Mouse (Mus musculus) thymus, adult 2 months (tissue): ENCODE data around the gene Ap3d1.

Experiments used
- CTCF ChIP-seq: fragments of 200-500 bp; IDR thresholded peaks from 2 replicates; pipeline ENCODE4 v1.5.1; 2012; ENCODE audit warnings: mild to moderate bottlenecking, control low read depth, low read length, moderate library complexity, borderline replicate concordance; ENCODE audit not compliant: control insufficient read depth, poor library complexity, insufficient read depth; ENCODE audit errors: extremely low read depth
- POLR2A ChIP-seq: fragments of 200-500 bp; IDR thresholded peaks from 2 replicates; pipeline ENCODE4 v1.6.1; 2012; ENCODE audit warnings: mild to moderate bottlenecking, low read length, control low read depth, moderate library complexity; ENCODE audit not compliant: control insufficient read depth, poor library complexity, insufficient read depth; ENCODE audit errors: extremely low read depth

- TF ChIP-seq CTCF: no peak
- TF ChIP-seq POLR2A: no peak
Observed at GRCm38 (mm10) chr10:80683647-80684046, 58.4 kb downstream of the Ap3d1 start.
